Mouse (Mus musculus) T-helper 17 cell (primary cell): ENCODE data around the gene Dcpp2.

Experiments used
- in situ Hi-C, 2 experiments: fragments of 300-600 bp; cut with MboI, MseI; formaldehyde crosslinking; loops; 1 replicate in 1 of 2; 2 replicates in 1 of 2; pipeline ENCODE4 v1.15.1; 2025; ENCODE audit warnings: high pct_unique_total_duplicates in 2 of 2

Gene Dcpp2

GRCm38 (mm10) chr17:23880576-23880975, at the start of gene Dcpp2, which contains the start of gene Dcpp1:
Dcpp2 (plus strand) TSS chr17:23880880.
Dcpp1 (plus strand) TSS chr17:23880876.
- in situ Hi-C loops = loop anchor here in 1 of 2 experiments (5.0 kb wide), 1 partner anchor 42 kb away; no protein-coding TSS in a partner anchor

DNA sequence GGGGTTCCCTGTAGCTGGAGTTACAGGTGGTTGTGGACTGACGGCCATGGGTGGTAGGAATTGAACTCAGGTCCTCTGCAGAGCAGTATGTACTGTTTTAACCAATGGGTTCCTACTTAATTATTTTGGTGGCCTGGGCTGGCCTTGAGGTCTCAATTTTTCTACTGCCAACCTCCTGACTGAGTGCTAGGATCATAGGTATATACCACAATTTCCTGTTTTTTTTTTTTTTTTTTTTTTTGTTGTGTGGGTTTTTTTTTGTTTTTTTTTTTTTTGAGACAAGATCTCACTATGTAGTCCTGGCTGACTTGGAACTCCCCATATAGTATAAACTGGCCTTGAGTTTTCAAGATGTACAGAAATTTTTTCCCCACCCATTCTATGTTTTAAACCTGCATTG, 49.5 kb upstream of the Dcpp2 start:
- in situ Hi-C loops = no loop called here

GRCm38 (mm10) chr17:23836006-23836575, 44.6 kb upstream of the Dcpp2 start, which contains the start of gene Prss33:
Prss33 (minus strand) TSS chr17:23836056.
- in situ Hi-C loops = no loop called here

GRCm38 (mm10) chr17:23841145-23841544, 39.5 kb upstream of the Dcpp2 start:
- in situ Hi-C loops = loop anchor here in 1 of 2 experiments (5.0 kb wide), 1 partner anchor 64 kb away; no protein-coding TSS in a partner anchor

GRCm38 (mm10) chr17:23843141-23843811, 37.4 kb upstream of the Dcpp2 start:
- in situ Hi-C loops = loop anchor here in 1 of 2 experiments (5.0 kb wide), 1 partner anchor 66 kb away; no protein-coding TSS in a partner anchor

GRCm38 (mm10) chr17:23843812-23844273, 36.8 kb upstream of the Dcpp2 start, which contains the start of the genes Prss32 and Prss41:
Prss32 (plus strand) TSS chr17:23843855.
Prss41 (minus strand) TSS chr17:23844172.
- in situ Hi-C loops = loop anchor here in 1 of 2 experiments (5.0 kb wide), 1 partner anchor 67 kb away; no protein-coding TSS in a partner anchor

- in situ Hi-C loops = loop anchor here (5.0 kb wide), 2 partner anchors 98 to 107 kb away; partner anchors contain the start of gene Sbpl (in 1 of the 2)
These were observed 30.7 kb upstream of the Dcpp2 start for GRCm38 (mm10) chr17:23850028-23850427.

- in situ Hi-C loops = loop anchor here (5.0 kb wide), 2 partner anchors 99 to 106 kb away; partner anchors contain the start of gene Sbpl (in 1 of the 2)
These were observed 29.6 kb upstream of the Dcpp2 start for GRCm38 (mm10) chr17:23850853-23851749.

DNA sequence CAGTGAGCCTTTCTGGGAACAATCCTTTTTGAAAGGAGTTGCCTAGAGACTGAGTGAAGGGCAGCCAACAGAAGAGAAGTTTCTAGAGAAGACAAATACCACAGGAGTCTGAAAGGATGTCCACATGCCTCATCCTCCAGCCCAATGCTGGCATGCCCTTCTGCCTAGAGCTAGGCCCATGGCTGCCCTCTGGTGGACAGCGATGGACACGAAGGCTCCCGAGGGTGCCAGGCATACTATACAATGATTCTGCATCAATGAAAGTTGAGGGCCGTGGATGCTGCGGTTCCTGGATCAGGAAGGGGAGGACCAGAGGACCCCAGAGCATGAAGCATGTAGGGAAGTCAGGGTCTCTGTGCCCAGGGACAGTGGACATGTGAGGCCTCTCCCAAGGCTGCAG, 27.4 kb upstream of the Dcpp2 start:
- in situ Hi-C loops = loop anchor here (5.0 kb wide), 2 partner anchors 101 to 104 kb away; partner anchors contain the start of gene Sbpl (in 1 of the 2)

DNA sequence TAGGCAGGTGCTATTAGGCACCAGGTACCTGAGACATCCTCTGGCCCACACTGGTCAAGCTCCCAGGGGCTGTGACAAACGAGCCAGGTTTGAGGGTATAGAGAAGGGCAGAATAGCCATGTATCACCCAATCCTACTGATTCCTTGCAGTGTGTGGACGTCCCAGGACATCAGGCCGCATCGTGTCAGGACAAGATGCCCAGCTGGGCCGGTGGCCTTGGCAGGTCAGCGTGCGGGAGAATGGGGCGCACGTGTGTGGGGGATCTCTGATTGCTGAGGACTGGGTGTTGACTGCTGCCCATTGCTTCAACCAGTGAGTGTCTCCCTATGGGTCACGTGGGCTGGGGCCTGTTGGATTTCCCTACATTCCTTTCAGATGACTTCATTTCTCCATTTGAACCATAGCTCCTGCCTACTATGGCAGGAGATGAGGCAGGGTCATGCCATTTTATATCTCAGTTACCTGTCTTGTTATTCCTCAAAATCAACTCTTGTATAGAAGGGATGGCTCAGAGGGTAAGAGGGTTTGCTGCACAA, 26.4 kb upstream of the Dcpp2 start:
- in situ Hi-C loops = loop anchor here (5.0 kb wide), 2 partner anchors 102 to 103 kb away; partner anchors contain the start of gene Sbpl (in 1 of the 2)

- in situ Hi-C loops = no loop called here
These were observed 23.5 kb upstream of the Dcpp2 start for GRCm38 (mm10) chr17:23857193-23857592.

DNA sequence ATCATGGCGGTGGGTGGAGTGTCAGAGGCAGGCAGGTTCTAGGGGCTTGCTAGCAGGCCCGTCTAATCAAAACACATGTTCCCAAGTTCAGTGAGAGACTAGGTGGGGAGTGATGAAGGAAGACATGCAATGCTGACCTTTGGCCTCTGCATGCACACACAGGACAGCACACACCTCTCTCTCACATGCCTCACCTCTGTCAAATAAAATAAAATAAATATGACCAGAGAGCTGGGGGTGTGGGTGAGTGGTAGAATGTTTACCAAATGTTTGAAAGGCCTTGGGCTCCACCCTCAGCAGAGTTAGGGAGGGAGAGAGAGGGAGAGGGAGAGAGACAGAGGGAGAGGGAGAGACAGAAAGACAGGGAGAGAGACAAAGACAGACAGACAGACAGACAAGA, 22.8 kb upstream of the Dcpp2 start:
- in situ Hi-C loops = no loop called here

GRCm38 (mm10) chr17:23862926-23863325, 17.8 kb upstream of the Dcpp2 start:
- in situ Hi-C loops = no loop called here

DNA sequence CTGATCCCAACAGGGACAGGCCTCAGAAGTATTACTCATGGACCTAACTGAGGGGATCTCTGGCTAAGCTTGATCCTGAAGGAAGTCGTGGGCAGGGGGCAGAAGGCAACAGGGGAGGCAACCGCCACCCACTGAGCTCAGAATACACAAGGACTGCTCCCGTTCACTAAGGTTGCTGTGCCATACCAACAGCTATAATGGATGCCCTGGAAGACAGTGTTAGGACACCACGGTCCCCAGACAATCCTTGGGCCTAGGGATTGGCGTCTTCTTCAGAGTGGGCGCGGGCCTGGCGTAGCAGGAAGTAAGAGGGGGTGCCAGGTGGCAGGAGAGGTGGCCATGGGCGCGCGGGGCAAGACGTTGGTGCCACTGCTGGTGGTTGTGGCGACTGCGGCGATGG, 12.9 kb upstream of the Dcpp2 start, which contains the start of gene Prss21:
TSS of gene Prss21 (plus strand) at position 301 of the 400 bp plus-strand sequence.
- in situ Hi-C loops = no loop called here

DNA sequence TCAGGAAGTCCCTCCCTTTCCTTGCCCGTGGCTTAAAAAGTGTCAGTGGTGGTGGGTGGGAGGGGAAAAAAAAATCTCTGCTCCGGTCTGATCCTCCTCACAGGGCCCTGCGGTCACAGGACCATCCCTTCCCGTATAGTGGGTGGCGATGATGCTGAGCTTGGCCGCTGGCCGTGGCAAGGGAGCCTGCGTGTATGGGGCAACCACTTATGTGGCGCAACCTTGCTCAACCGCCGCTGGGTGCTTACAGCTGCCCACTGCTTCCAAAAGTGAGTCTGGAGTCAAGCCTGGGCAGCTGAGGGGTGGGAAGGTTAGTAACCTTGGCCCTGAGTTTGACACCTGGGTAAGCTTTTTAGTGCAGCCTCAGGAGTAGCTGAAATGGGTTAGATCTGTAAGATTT, 12.2 kb upstream of the Dcpp2 start:
- in situ Hi-C loops = no loop called here

DNA sequence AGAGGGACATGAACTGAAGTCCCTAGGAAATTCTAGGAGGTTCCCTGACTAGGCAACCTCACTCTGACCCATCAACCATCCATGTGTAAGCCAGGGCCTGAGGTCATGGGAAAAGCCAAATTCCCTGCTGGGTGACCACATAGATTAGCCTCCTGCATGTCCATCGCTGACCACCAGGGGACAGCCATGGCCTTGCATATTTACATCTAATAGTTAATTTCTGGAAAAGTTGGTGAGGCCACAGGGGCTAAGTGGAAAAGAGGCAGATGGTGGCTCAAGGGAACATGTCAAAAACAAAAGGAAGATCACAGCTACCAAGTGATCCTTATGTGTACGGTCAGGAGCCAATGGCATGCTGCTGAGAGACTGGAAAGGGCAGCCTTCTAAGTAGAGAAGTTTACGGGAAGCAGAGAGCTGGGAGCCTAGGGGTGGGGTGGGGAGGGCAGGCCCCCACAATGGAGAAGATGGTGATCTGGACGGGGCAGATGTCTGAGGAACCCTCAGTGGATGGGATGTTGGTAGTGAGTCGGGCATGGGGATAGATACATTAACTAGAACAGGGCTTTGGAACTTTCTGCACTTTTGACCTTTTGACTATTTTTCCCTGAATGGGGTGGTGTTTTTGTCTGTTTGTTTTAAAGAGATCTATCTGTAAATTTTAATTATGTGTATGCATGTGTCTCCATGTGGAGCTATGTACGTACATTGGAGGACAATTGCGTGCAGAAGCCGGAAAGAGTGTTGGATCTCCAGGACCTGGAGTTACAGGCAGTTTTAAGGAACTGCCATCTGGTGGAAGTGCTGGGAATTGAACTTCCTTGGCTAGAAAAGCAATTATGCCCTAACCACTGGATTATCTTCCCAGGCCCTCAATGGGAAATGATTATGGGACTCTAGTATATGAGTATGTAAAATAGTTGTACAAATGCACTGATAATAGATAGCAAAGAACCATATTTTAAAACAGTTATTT, 6.5 kb upstream of the Dcpp2 start:
- in situ Hi-C loops = no loop called here

GRCm38 (mm10) chr17:23876741-23877140, 3.9 kb upstream of the Dcpp2 start:
- in situ Hi-C loops = no loop called here

- in situ Hi-C loops = no loop called here
These were observed 3.5 kb upstream of the Dcpp2 start for GRCm38 (mm10) chr17:23877166-23877565.

DNA sequence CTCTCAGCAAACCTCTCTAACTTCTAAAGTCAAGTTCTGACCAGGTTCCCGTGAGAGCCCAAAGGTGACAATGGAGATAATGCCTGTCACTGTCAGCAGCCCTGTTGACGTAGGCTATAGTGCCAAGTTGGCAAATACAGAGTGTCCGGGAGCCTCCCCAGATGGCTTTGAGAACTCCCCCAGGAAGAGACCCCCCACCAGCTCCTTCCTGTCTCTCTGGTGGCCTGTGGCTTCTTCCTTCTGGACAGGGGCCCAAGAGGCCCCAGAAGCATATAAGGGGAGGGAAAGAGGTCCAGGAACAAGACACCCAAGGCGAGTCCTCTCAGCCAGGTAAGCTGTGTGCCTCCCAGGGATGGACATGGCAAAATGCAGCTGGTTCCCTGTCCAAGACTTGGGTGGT, 36.5 kb downstream of the Dcpp2 start, which contains the start of gene Dcpp3:
TSS of gene Dcpp3 (plus strand) at position 301 of the 400 bp plus-strand sequence.
- in situ Hi-C loops = loop anchor here in 1 of 2 experiments (5.0 kb wide), 1 partner anchor 35 kb away; no protein-coding TSS in a partner anchor
